Mouse (Mus musculus): ENCODE data around the gene Zfp609. TPM values are rescaled to one million over a fixed set of nuclear protein-coding genes. Genes with fewer than 3 reads are reported as not detected.
"Not testable (repeated sequence)": the region's sequence is repeated elsewhere in the genome, so short reads cannot be mapped to it uniquely, and the experiment has no call there.

Gene Zfp609
- polyA plus RNA-seq, 1 experiment from 2014 or later: 8.0 TPM

- Histone ChIP-seq H3K4me3 (replicated peaks; ENCODE audit: low read length) (no peak overlapping the region), H3K4me1 (replicated peaks; ENCODE audit: control insufficient read depth, insufficient read depth, low read length) (peaks cover 3% of the 10 kb centered on the region; the same call in 1 of the 2 replicates), H3K27ac (no peak overlapping the region), H3K4me2 (replicated peaks) (no peak overlapping the region), H3K27me3 (ENCODE audit: control insufficient read depth, insufficient read depth, low read length) (no peaks in the 10 kb centered on the region), H3K9me3 (ENCODE audit: control insufficient read depth, low read length) (no peaks in the 10 kb centered on the region), H3K9ac (0 out of 2 replicates have a peak overlapping the region, but pooled peaks have one; percentile 8), H3K36me3 (replicated peaks; ENCODE audit: control insufficient read depth, insufficient read depth) (peaks cover 96% of the 10 kb centered on the region)
- ATAC-seq (ENCODE audit: low FRiP score) (no peak), DNase-seq (ENCODE audit: low spot score) (no peak)
Measured at GRCm38 (mm10) chr9:65697992-65698391, 129.4 kb downstream of the Zfp609 start.

- DNase-seq (ENCODE audit: low spot score) (no peak), ATAC-seq (ENCODE audit: low FRiP score) (no peak)
- H3K4me2 ChIP-seq (replicated peaks): no peak overlapping the region
- no peak overlapping the region for H3K4me3 ChIP-seq (replicated peaks; ENCODE audit: low read length)
- H3K27me3 ChIP-seq (ENCODE audit: control insufficient read depth, insufficient read depth, low read length): no peaks in the 10 kb centered on the region
- H3K9ac ChIP-seq: peak overlapping the region; percentile 8; the same call in 1 of the 2 replicates
- peaks cover 96% of the 10 kb centered on the region for H3K36me3 ChIP-seq (replicated peaks; ENCODE audit: control insufficient read depth, insufficient read depth)
- no peak overlapping the region for H3K27ac ChIP-seq
- WGBS: 82% methylated on average over 7 of the region's 7 CpGs
- no peaks in the 10 kb centered on the region for H3K9me3 ChIP-seq (ENCODE audit: control insufficient read depth, low read length)
- H3K4me1 ChIP-seq (replicated peaks; ENCODE audit: control insufficient read depth, insufficient read depth, low read length): peaks cover 9% of the 10 kb centered on the region; the same call in 1 of the 2 replicates
Measured at GRCm38 (mm10) chr9:65697356-65697755, 130.0 kb downstream of the Zfp609 start.

- ATAC-seq (ENCODE audit: low FRiP score) (no peak), DNase-seq (ENCODE audit: low spot score) (peak; percentile 38)
- no peak overlapping the region for H3K4me3 ChIP-seq (replicated peaks; ENCODE audit: low read length)
Measured at GRCm38 (mm10) chr9:65696337-65696736, 131.0 kb downstream of the Zfp609 start.

GRCm38 (mm10) chr9:65695646-65696045 is 131.7 kb downstream of the Zfp609 start:
- ATAC-seq (ENCODE audit: low FRiP score) (no peak), DNase-seq (ENCODE audit: low spot score) (peak; percentile 64)
- peaks cover 96% of the 10 kb centered on the region for H3K36me3 ChIP-seq (replicated peaks; ENCODE audit: control insufficient read depth, insufficient read depth)
- no peak overlapping the region for H3K4me3 ChIP-seq (replicated peaks; ENCODE audit: low read length)
- no peak overlapping the region for H3K4me2 ChIP-seq (replicated peaks)
- H3K9ac ChIP-seq: no peak overlapping the region
- H3K27me3 ChIP-seq (ENCODE audit: control insufficient read depth, insufficient read depth, low read length): no peaks in the 10 kb centered on the region
- no peak overlapping the region for H3K27ac ChIP-seq
- 71% methylated on average over 3 of the region's 3 CpGs for WGBS
- H3K4me1 ChIP-seq (replicated peaks; ENCODE audit: control insufficient read depth, insufficient read depth, low read length): peaks cover 9% of the 10 kb centered on the region; the same call in 1 of the 2 replicates
- no peaks in the 10 kb centered on the region for H3K9me3 ChIP-seq (ENCODE audit: control insufficient read depth, low read length)

More at GRCm38 (mm10) chr9:65696337-65696736, 131.0 kb downstream of the Zfp609 start:
- Histone ChIP-seq H3K4me2 (replicated peaks) (no peak overlapping the region), H3K9me3 (ENCODE audit: control insufficient read depth, low read length) (no peaks in the 10 kb centered on the region), H3K4me1 (replicated peaks; ENCODE audit: control insufficient read depth, insufficient read depth, low read length) (peaks cover 9% of the 10 kb centered on the region; the same call in 1 of the 2 replicates), H3K36me3 (replicated peaks; ENCODE audit: control insufficient read depth, insufficient read depth) (peaks cover 94% of the 10 kb centered on the region), H3K27me3 (ENCODE audit: control insufficient read depth, insufficient read depth, low read length) (no peaks in the 10 kb centered on the region), H3K9ac (no peak overlapping the region), H3K27ac (peak overlapping the region; percentile 40; the same call in 1 of the 2 replicates)

- DNase-seq (ENCODE audit: low spot score): no peak
- Histone ChIP-seq H3K27ac (peak overlapping the region; percentile 36; the same call in 1 of the 2 replicates), H3K4me2 (replicated peaks) (no peak overlapping the region), H3K4me3 (replicated peaks; ENCODE audit: low read length) (no peak overlapping the region), H3K9me3 (ENCODE audit: control insufficient read depth, low read length) (no peaks in the 10 kb centered on the region), H3K4me1 (replicated peaks; ENCODE audit: control insufficient read depth, insufficient read depth, low read length) (peaks cover 9% of the 10 kb centered on the region; the same call in 1 of the 2 replicates), H3K36me3 (replicated peaks; ENCODE audit: control insufficient read depth, insufficient read depth) (peaks cover 86% of the 10 kb centered on the region), H3K27me3 (ENCODE audit: control insufficient read depth, insufficient read depth, low read length) (no peaks in the 10 kb centered on the region), H3K9ac (no peak overlapping the region)
- ATAC-seq (ENCODE audit: low FRiP score): no peak
- 36% methylated on average over 5 of the region's 5 CpGs for WGBS
Measured at GRCm38 (mm10) chr9:65692959-65693603, 134.3 kb downstream of the Zfp609 start.

GRCm38 (mm10) chr9:65692466-65692865 is 134.9 kb downstream of the Zfp609 start:
- H3K4me3 ChIP-seq (replicated peaks; ENCODE audit: low read length): no peak overlapping the region
- H3K4me1 ChIP-seq (replicated peaks; ENCODE audit: control insufficient read depth, insufficient read depth, low read length): peaks cover 9% of the 10 kb centered on the region; the same call in 1 of the 2 replicates
- no peaks in the 10 kb centered on the region for H3K9me3 ChIP-seq (ENCODE audit: control insufficient read depth, low read length)
- DNase-seq (ENCODE audit: low spot score): no peak
- H3K9ac ChIP-seq: no peak overlapping the region
- no peak for ATAC-seq (ENCODE audit: low FRiP score)
- H3K27ac ChIP-seq: peak overlapping the region; percentile 36; the same call in 1 of the 2 replicates
- no peak overlapping the region for H3K4me2 ChIP-seq (replicated peaks)
- peaks cover 86% of the 10 kb centered on the region for H3K36me3 ChIP-seq (replicated peaks; ENCODE audit: control insufficient read depth, insufficient read depth)
- WGBS: 8% methylated on average over 3 of the region's 3 CpGs
- H3K27me3 ChIP-seq (ENCODE audit: control insufficient read depth, insufficient read depth, low read length): no peaks in the 10 kb centered on the region

- DNase-seq (ENCODE audit: low spot score); ATAC-seq (ENCODE audit: low FRiP score); H3K9me3 ChIP-seq (ENCODE audit: control insufficient read depth, low read length); H3K27me3 ChIP-seq (ENCODE audit: control insufficient read depth, insufficient read depth, low read length); H3K4me1 ChIP-seq (replicated peaks; ENCODE audit: control insufficient read depth, insufficient read depth, low read length); H3K4me2 ChIP-seq (replicated peaks); H3K4me3 ChIP-seq (replicated peaks; ENCODE audit: low read length); H3K27ac ChIP-seq; H3K9ac ChIP-seq: not testable (repeated sequence)
- H3K36me3 ChIP-seq (replicated peaks; ENCODE audit: control insufficient read depth, insufficient read depth): peaks cover 75% of the 10 kb centered on the region
- 56% methylated on average over 2 of the region's 2 CpGs for WGBS
Measured at GRCm38 (mm10) chr9:65689869-65690268, 137.5 kb downstream of the Zfp609 start.

GRCm38 (mm10) chr9:65684704-65685103 is 142.7 kb downstream of the Zfp609 start:
- H3K4me1 ChIP-seq (replicated peaks; ENCODE audit: control insufficient read depth, insufficient read depth, low read length): peaks cover 22% of the 10 kb centered on the region
- 88% methylated on average over 2 of the region's 2 CpGs for WGBS
- no peak for DNase-seq (ENCODE audit: low spot score)
- no peak overlapping the region for H3K4me2 ChIP-seq (replicated peaks)
- H3K36me3 ChIP-seq (replicated peaks; ENCODE audit: control insufficient read depth, insufficient read depth): peaks cover 30% of the 10 kb centered on the region
- H3K9me3 ChIP-seq (ENCODE audit: control insufficient read depth, low read length): no peaks in the 10 kb centered on the region
- no peak for ATAC-seq (ENCODE audit: low FRiP score)
- no peak overlapping the region for H3K27ac ChIP-seq
- H3K4me3 ChIP-seq (replicated peaks; ENCODE audit: low read length): no peak overlapping the region
- no peaks in the 10 kb centered on the region for H3K27me3 ChIP-seq (ENCODE audit: control insufficient read depth, insufficient read depth, low read length)
- H3K9ac ChIP-seq: no peak overlapping the region

GRCm38 (mm10) chr9:65682994-65683393 is 144.4 kb downstream of the Zfp609 start:
- 83% methylated on average over 1 of the region's 1 CpGs for WGBS
- H3K4me1 ChIP-seq (replicated peaks; ENCODE audit: control insufficient read depth, insufficient read depth, low read length): peaks cover 40% of the 10 kb centered on the region
- DNase-seq (ENCODE audit: low spot score): peak; percentile 61

More at GRCm38 (mm10) chr9:65682994-65683393, 144.4 kb downstream of the Zfp609 start:
- no peak overlapping the region for H3K4me2 ChIP-seq (replicated peaks)
- H3K9me3 ChIP-seq (ENCODE audit: control insufficient read depth, low read length): no peaks in the 10 kb centered on the region
- no peak overlapping the region for H3K9ac ChIP-seq
- H3K27me3 ChIP-seq (ENCODE audit: control insufficient read depth, insufficient read depth, low read length): no peaks in the 10 kb centered on the region
- no peak overlapping the region for H3K4me3 ChIP-seq (replicated peaks; ENCODE audit: low read length)
- no peak overlapping the region for H3K27ac ChIP-seq
- peaks cover 20% of the 10 kb centered on the region for H3K36me3 ChIP-seq (replicated peaks; ENCODE audit: control insufficient read depth, insufficient read depth)
- ATAC-seq (ENCODE audit: low FRiP score): no peak
